In the genomic region with DNA sequence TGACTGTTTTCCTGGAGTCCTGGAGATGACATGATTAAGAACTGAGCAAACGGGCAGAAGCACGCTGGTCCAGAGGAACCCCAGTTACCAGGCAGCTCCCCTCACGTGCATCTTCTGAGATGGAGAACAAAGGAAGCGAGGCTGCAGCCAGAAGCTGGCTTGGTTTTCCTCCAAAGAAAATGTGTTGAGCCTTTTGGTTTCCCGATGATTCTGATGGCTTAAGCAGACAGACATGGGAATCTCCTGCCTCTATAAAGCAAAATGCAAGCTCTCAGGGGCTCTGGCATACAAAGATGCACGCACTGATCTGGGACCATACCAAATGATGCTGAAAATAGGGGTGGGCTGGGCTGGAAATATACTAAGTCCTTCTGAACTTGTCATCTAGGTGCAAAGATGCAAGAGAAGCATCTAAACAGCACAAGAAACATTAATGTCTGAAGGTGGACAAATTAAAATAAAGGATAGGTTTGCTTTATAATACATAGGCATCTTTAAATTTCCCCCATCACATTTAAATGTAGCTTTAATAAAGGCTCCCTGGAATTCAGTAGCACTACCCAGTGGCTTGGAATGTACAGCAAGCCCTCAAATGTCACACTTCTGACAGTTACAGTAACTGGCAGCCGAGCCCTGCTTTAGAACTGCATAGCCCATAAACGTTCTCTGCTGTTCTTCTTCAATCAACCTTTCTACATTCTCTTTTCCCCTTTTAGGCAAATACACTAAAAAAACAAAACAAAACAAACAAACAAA, we compare ENCODE assay signal across 9 mouse cellular contexts. TPM values are rescaled to one million over a fixed set of nuclear protein-coding genes. Genes with fewer than 3 reads are reported as not detected.
A peak's percentile ranks its signal among the peaks of the same experiment; 100 is the strongest.
DNase-seq lines count a peak whose midpoint lies in the region; ATAC-seq and TF ChIP-seq lines count a peak whose summit lies in the region.
"Had no signal": no experiment of that assay in that cellular context is flagged by ENCODE, and none has a peak within 500 bp of the region (broad histone marks: within the 10 kb centered on the region; RNA-seq: fewer than 3 reads in every experiment).

No protein-coding gene starts in this region.

- 50% methylated on average over 8 of the region's 8 CpGs for WGBS in kidney, postnatal 0 days
- 57% methylated on average over 8 of the region's 8 CpGs for WGBS in embryonic facial prominence, embryonic 11.5 days
- 8% methylated on average over 8 of the region's 8 CpGs for WGBS in neural tube, embryonic 15.5 days

- H3K4me2 ChIP-seq in kidney, postnatal 0 days (ENCODE audit: low read length), result no peak overlapping the region
- no peak overlapping the region; the same call in 1 of the 2 replicates for H3K4me2 ChIP-seq in embryonic facial prominence, embryonic 11.5 days (ENCODE audit: low read depth, low read length)
- H3K4me2 ChIP-seq in neural tube, embryonic 15.5 days, result peak overlapping the region; percentile 54

- peaks cover 9% of the 10 kb centered on the region; the same call in 1 of the 2 replicates for H3K36me3 ChIP-seq in kidney, postnatal 0 days (ENCODE audit: insufficient read depth, low read length)
- no peaks in the 10 kb centered on the region; the same call in 1 of the 2 replicates for H3K36me3 ChIP-seq in embryonic facial prominence, embryonic 11.5 days (replicated peaks; ENCODE audit: control insufficient read depth, insufficient read depth, low read depth, low read length)
- no peaks in the 10 kb centered on the region for H3K36me3 ChIP-seq in neural tube, embryonic 15.5 days

- H3K9ac ChIP-seq in kidney, postnatal 0 days (ENCODE audit: low read depth, low read length), result no peak overlapping the region
- H3K9ac ChIP-seq in embryonic facial prominence, embryonic 11.5 days (replicated peaks; ENCODE audit: low read length), result 0 out of 2 replicates have a peak overlapping the region, but pooled peaks have one; percentile 7
- H3K9ac ChIP-seq in neural tube, embryonic 15.5 days (replicated peaks), result peak overlapping the region; percentile 65

- no peaks in the 10 kb centered on the region for H3K9me3 ChIP-seq in kidney, postnatal 0 days (replicated peaks; ENCODE audit: low read length)
- no peaks in the 10 kb centered on the region for H3K9me3 ChIP-seq in embryonic facial prominence, embryonic 11.5 days (replicated peaks; ENCODE audit: control insufficient read depth, low read length)
- no peaks in the 10 kb centered on the region for H3K9me3 ChIP-seq in neural tube, embryonic 15.5 days (replicated peaks)

- H3K4me3 ChIP-seq in kidney, postnatal 0 days (replicated peaks; ENCODE audit: low read depth, low read length), result no peak overlapping the region
- H3K4me3 ChIP-seq in embryonic facial prominence, embryonic 11.5 days (ENCODE audit: low read depth, low read length), result no peak overlapping the region
- H3K4me3 ChIP-seq in neural tube, embryonic 15.5 days (replicated peaks), result peak overlapping the region; percentile 54

- TF ChIP-seq CTCF in kidney, postnatal 0 days (IDR thresholded peaks at IDR 0.05; ENCODE audit: low read depth), result no peak

- H3K27ac ChIP-seq in kidney, postnatal 0 days, result no peak overlapping the region
- no peak overlapping the region; the same call in 1 of the 2 replicates for H3K27ac ChIP-seq in embryonic facial prominence, embryonic 11.5 days (replicated peaks; ENCODE audit: low read depth, low read length)
- peak overlapping the region; percentile 93 for H3K27ac ChIP-seq in neural tube, embryonic 15.5 days (replicated peaks)
- H3K27ac ChIP-seq: macrophage had no signal

- DNase-seq in kidney, postnatal 0 days (ENCODE audit: low spot score), result peak; percentile 29
- DNase-seq in kidney, postnatal 36 days, result no peak
- peak; percentile 44 for DNase-seq in embryonic facial prominence, embryonic 11.5 days (ENCODE audit: low spot score)
- DNase-seq in layer of hippocampus, postnatal 10 days (ENCODE audit: low spot score in 2 of 2), result peak; percentile 30 to 54
- DNase-seq in ovary, postnatal 14 days (ENCODE audit: low spot score), result no peak
- DNase-seq in thymus, postnatal 10 days (ENCODE audit: low spot score in 2 of 2), result no peak
- no peak for DNase-seq in testis, postnatal 10 days (ENCODE audit: low spot score)

- H3K4me1 ChIP-seq in kidney, postnatal 0 days (replicated peaks; ENCODE audit: insufficient read depth, low read length), result no peaks in the 10 kb centered on the region
- no peaks in the 10 kb centered on the region for H3K4me1 ChIP-seq in embryonic facial prominence, embryonic 11.5 days (ENCODE audit: control insufficient read depth, insufficient read depth, low read length)
- peaks cover 54% of the 10 kb centered on the region for H3K4me1 ChIP-seq in neural tube, embryonic 15.5 days

- H3K27me3 ChIP-seq in kidney, postnatal 0 days (ENCODE audit: insufficient read depth, low read length), result no peaks in the 10 kb centered on the region
- H3K27me3 ChIP-seq in embryonic facial prominence, embryonic 11.5 days (ENCODE audit: control insufficient read depth, insufficient read depth, low read length), result no peaks in the 10 kb centered on the region; the same call in 1 of the 2 replicates
- no peaks in the 10 kb centered on the region for H3K27me3 ChIP-seq in neural tube, embryonic 15.5 days (replicated peaks)

- no peak for ATAC-seq in kidney, postnatal 0 days (replicated peaks; ENCODE audit: low FRiP score, low read depth)
- ATAC-seq in embryonic facial prominence, embryonic 11.5 days (replicated peaks; ENCODE audit: insufficient number of reproducible peaks, low FRiP score, low TSS enrichment, low read depth), result no peak
- ATAC-seq in neural tube, embryonic 15.5 days (ENCODE audit: low FRiP score), result peak; percentile 75

RNA-seq across cellular contexts. Expression of a gene that starts 54.9 kb away (rescaled TPM):
- polyA plus RNA-seq in kidney, postnatal 0 days (2015; fragmentation: Nextera tagmentation; extraction: Ambion mirVana), result 91.5 and 93.0 TPM in 2 replicates
- 76.0 and 78.4 TPM in 2 replicates for polyA plus RNA-seq in embryonic facial prominence, embryonic 11.5 days (2014; fragmentation: Nextera tagmentation; extraction: Ambion mirVana)
- total RNA-seq in layer of hippocampus, postnatal 10 days (2021), result 10 to 100 TPM; 92.2 to 94.2 TPM
- polyA plus RNA-seq in neural tube, embryonic 15.5 days (2015; fragmentation: Nextera tagmentation; extraction: Ambion mirVana), result 136 and 139 TPM in 2 replicates

Comparison
In these comparisons a context has a peak if more than half of its experiments do, and no peak if none do; other contexts are left out.
1. DNase-seq: peak in kidney, postnatal 0 days (single experiment), embryonic facial prominence, embryonic 11.5 days (single experiment) and layer of hippocampus, postnatal 10 days (2 of 2); none in kidney, postnatal 36 days (0 of 2), ovary, postnatal 14 days (single experiment), thymus, postnatal 10 days (0 of 2) and testis, postnatal 10 days (single experiment).